Mouse (Mus musculus) layer of hippocampus, adult 18-20 months (tissue): ENCODE results near the gene Tmem104. TPM values are rescaled to one million over a fixed set of nuclear protein-coding genes. Genes with fewer than 3 reads are reported as not detected.

Source experiments
- DNase-seq, 2 experiments: peaks; one replicate each; pipeline ENCODE4 v3.0.0; 2022; ENCODE audit warnings: low spot score in 2 of 2
- total RNA-seq, 2 experiments: library from RNA; stranded (reverse); gene quantifications; 2 replicates each; pipeline ENCODE4 v1.2.3; 2021

Gene Tmem104
- total RNA-seq, 2 experiments from 2014 or later = 16.7 to 17.7 TPM

GRCm38 (mm10) chr11:115276780-115277603, 89.7 kb downstream of the Tmem104 start, which contains the start of gene Fdxr:
Gene Fdxr, minus strand, starts transcription at chr11:115277050.
- peak; percentile 93 to 100 for DNase-seq

GRCm38 (mm10) chr11:115277604-115277975, 90.3 kb downstream of the Tmem104 start:
- DNase-seq = no peak

GRCm38 (mm10) chr11:115278176-115278575, 90.9 kb downstream of the Tmem104 start:
- DNase-seq = no peak

GRCm38 (mm10) chr11:115279726-115280125, 92.4 kb downstream of the Tmem104 start:
- DNase-seq = no peak

- peak; percentile 44 to 65 for DNase-seq
These were observed 95.0 kb downstream of the Tmem104 start for GRCm38 (mm10) chr11:115282295-115282694.

GRCm38 (mm10) chr11:115282723-115283485, 95.6 kb downstream of the Tmem104 start:
- peak in 1 of 2 experiments; percentile 39 for DNase-seq

GRCm38 (mm10) chr11:115283486-115283765, 96.1 kb downstream of the Tmem104 start:
- DNase-seq = no peak

- no peak for DNase-seq
These were observed 96.8 kb downstream of the Tmem104 start for GRCm38 (mm10) chr11:115283891-115284620.

GRCm38 (mm10) chr11:115285282-115285681, 98.0 kb downstream of the Tmem104 start:
- DNase-seq = no peak

GRCm38 (mm10) chr11:115286201-115286993, 99.1 kb downstream of the Tmem104 start:
- DNase-seq = peak in 1 of 2 experiments; percentile 40

- no peak for DNase-seq
These were observed 100.1 kb downstream of the Tmem104 start for GRCm38 (mm10) chr11:115287386-115287785.

GRCm38 (mm10) chr11:115288305-115288704, 101.0 kb downstream of the Tmem104 start:
- no peak for DNase-seq

GRCm38 (mm10) chr11:115289885-115290284, 102.6 kb downstream of the Tmem104 start:
- DNase-seq = no peak

GRCm38 (mm10) chr11:115290314-115290713, 103.0 kb downstream of the Tmem104 start:
- DNase-seq = no peak

- no peak for DNase-seq
These were observed 103.6 kb downstream of the Tmem104 start for GRCm38 (mm10) chr11:115290919-115291318.

GRCm38 (mm10) chr11:115291503-115291902, 104.2 kb downstream of the Tmem104 start:
- no peak for DNase-seq

- DNase-seq = no peak
These were observed 105.5 kb downstream of the Tmem104 start for GRCm38 (mm10) chr11:115292631-115293375.

GRCm38 (mm10) chr11:115295939-115296338, 108.7 kb downstream of the Tmem104 start:
- no peak for DNase-seq
